25 mouse cellular contexts compared by ENCODE assay signal in genomic region chr5:121276808-121277207, GRCm38 (mm10).
"Had no signal": no experiment of that assay in that cellular context is flagged by ENCODE, and none has a peak within 500 bp of the region (broad histone marks: within the 10 kb centered on the region; RNA-seq: fewer than 3 reads in every experiment).

No protein-coding gene starts in this region.

- H3K9ac ChIP-seq: heart, embryonic 13.5 days; heart, embryonic 15.5 days; hindbrain, embryonic 13.5 days; hindbrain, embryonic 15.5 days; kidney, embryonic 15.5 days; limb, embryonic 13.5 days; limb, embryonic 15.5 days had no signal

- DNase-seq: gastrocnemius, postnatal 14 days; gastrocnemius, postnatal 36 days; heart, adult 11 months; heart, adult 2 months; heart, postnatal 14 days; heart, postnatal 36 days; kidney, adult 11 months; kidney, adult 2 months; kidney, adult 9 months; kidney, postnatal 14 days; kidney, postnatal 36 days; layer of hippocampus, adult 9-11 months; layer of hippocampus, postnatal 36 days; left cerebral cortex, postnatal 4 days had no signal

- H3K4me2 ChIP-seq: heart, embryonic 11.5 days; heart, embryonic 13.5 days; heart, embryonic 15.5 days; hindbrain, embryonic 13.5 days; hindbrain, embryonic 15.5 days; kidney, embryonic 15.5 days; limb, embryonic 13.5 days; limb, embryonic 15.5 days had no signal

- ATAC-seq: hindbrain, postnatal 0 days; intestine, embryonic 16.5 days had no signal

- H3K4me3 ChIP-seq: heart, adult 2 months; heart, embryonic 13.5 days; heart, embryonic 15.5 days; hindbrain, embryonic 13.5 days; hindbrain, embryonic 15.5 days; kidney, embryonic 15.5 days; limb, embryonic 13.5 days; limb, embryonic 15.5 days had no signal

- H3K27me3 ChIP-seq: heart, embryonic 13.5 days; heart, embryonic 15.5 days; hindbrain, embryonic 13.5 days; hindbrain, embryonic 15.5 days; kidney, embryonic 15.5 days; limb, embryonic 13.5 days; limb, embryonic 15.5 days had no signal

- H3K27ac ChIP-seq: heart, adult 2 months; heart, embryonic 13.5 days; heart, embryonic 15.5 days; hindbrain, embryonic 13.5 days; hindbrain, embryonic 15.5 days; hindbrain, postnatal 0 days; kidney, embryonic 15.5 days; kidney, postnatal 0 days; limb, embryonic 13.5 days; limb, embryonic 15.5 days had no signal

- H3K9me3 ChIP-seq: heart, embryonic 13.5 days; heart, embryonic 15.5 days; hindbrain, embryonic 13.5 days; hindbrain, embryonic 15.5 days; kidney, embryonic 15.5 days; limb, embryonic 13.5 days; limb, embryonic 15.5 days had no signal

- H3K4me1 ChIP-seq: heart, embryonic 15.5 days; hindbrain, embryonic 13.5 days; hindbrain, embryonic 15.5 days; kidney, embryonic 15.5 days; limb, embryonic 13.5 days; limb, embryonic 15.5 days had no signal
